Mouse (Mus musculus) cortical plate, adult 2 months (tissue): ENCODE measurements around the gene Zp1. TPM values are rescaled to one million over a fixed set of nuclear protein-coding genes. Genes with fewer than 3 reads are reported as not detected.

Experiments used
- H3K27ac ChIP-seq: fragments of 200-500 bp; 2 replicates; pipeline ENCODE4 v1.5.1; 2012; ENCODE audit warnings: low read length, control low read depth, inconsistent platforms; ENCODE audit not compliant: insufficient read depth
- H3K4me1 ChIP-seq: fragments of 200-500 bp; 2 replicates; pipeline ENCODE4 v1.6.1; 2011; ENCODE audit warnings: low read length; ENCODE audit not compliant: control insufficient read depth, insufficient read depth
- H3K4me3 ChIP-seq: fragments of 200-500 bp; 2 replicates; pipeline ENCODE4 v1.5.1; 2011; ENCODE audit warnings: mild to moderate bottlenecking, low read length, control low read depth; ENCODE audit not compliant: insufficient read depth
- CTCF ChIP-seq: fragments of 200-500 bp; IDR thresholded peaks from 2 replicates; pipeline ENCODE4 v1.5.1; 2011; ENCODE audit warnings: mild to moderate bottlenecking, control low read depth, low read length; ENCODE audit not compliant: insufficient read depth; ENCODE audit errors: extremely low read depth
- POLR2A ChIP-seq: fragments of 200-500 bp; IDR thresholded peaks from 2 replicates; pipeline ENCODE4 v1.6.1; 2011; ENCODE audit warnings: mild to moderate bottlenecking, low read length, control low read depth; ENCODE audit not compliant: insufficient read depth; ENCODE audit errors: extremely low read depth
- polyA plus RNA-seq: library from polyadenylated mRNA; depleted of rRNA; stranded (reverse); fragments of >200 nt; gene quantifications from 2 replicates; pipeline ENCODE4 v1.2.3, GENCODE M21; 2012; rRNA removed

The Zp1 gene
- polyA plus RNA-seq, 1 experiment = not detected

DNA sequence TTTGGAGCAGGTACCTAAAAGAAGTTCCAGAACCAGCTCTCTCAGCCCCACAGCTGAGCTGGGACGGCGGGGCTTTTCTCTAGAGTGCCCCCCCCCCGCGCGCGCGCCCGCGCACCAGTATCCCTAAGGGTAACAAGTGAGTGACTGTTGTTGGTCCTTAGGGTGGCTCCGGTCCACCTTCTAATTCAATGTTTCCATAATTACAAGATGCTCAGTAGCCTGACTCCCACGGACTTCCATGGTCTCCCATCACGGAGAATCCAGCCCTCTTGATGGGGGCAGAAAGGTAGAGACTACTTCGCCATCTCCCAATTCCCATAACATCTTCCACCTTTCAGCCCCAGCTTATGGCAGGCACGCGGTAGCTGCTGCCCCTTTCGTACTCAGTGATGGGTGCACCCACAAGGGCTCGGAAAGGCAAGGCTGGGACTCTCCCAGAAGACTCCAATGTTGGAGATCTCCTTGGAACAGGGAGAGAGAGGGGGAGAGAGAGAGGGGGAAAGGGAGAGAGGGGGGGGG lies 51.8 kb downstream of the Zp1 start:
- H3K27ac ChIP-seq = peak overlapping the region; percentile 19; the same call in 1 of the 2 replicates
- TF ChIP-seq CTCF = no peak
- no peak for TF ChIP-seq POLR2A
- H3K4me1 ChIP-seq = peaks cover 1% of the 10 kb centered on the region; the same call in 1 of the 2 replicates
- peak overlapping the region; percentile 91 for H3K4me3 ChIP-seq

DNA sequence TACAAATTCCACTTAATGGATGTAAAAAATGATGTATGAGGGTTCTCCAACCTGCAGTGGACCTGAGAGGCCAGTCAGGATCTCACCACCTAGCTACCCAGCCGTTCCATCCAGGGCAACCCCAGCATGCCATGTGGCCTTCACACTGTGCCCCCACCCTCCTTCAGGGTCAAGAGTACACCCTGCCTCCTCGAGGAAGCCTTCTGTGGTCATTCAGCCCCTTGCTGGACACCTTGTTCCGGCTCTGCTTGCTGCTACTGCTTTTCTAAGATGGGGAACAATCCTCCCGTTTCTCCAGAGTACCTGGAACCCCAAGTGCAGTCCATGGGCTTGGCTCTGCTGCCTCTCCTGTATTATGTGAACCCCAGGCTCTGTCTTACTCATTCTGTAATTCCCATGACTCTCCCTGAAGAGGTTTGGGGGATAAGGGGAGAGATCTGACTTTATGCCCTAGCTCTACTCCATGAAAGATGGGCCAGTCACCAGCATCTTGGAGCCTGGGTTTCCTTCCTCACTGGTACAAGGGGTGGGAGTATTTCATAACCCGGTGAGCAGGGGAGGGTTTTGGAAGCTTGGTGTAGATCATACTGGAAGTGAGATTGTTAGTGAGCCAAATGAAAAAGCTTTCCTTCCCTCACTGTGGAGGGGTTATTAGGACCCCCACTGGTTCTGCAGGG lies 52.3 kb downstream of the Zp1 start:
- peak overlapping the region; percentile 91 for H3K4me3 ChIP-seq
- peak overlapping the region; percentile 70; the same call in 1 of the 2 replicates for H3K27ac ChIP-seq
- peaks cover 1% of the 10 kb centered on the region; the same call in 1 of the 2 replicates for H3K4me1 ChIP-seq
- TF ChIP-seq POLR2A = no peak
- no peak for TF ChIP-seq CTCF

DNA sequence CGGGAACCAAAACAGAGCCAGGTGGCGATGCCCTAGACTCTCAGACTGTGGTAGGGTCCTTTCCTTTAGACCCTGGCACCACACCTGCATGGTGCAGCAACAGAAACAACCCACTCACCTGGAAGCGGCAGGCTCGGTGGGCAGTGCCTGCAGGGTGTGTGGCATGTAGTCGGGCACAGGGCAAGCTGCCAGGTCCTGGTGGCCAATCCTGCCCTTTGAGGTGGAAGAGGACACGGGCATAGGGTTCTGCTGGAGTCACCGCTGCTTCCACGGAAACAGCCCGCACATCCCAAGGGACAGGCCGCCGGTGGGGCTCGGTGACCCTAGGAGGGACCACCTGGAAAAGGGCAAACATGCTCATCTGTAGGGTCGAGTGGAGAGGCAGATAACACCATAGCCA lies 54.1 kb downstream of the Zp1 start:
- Histone ChIP-seq H3K27ac (no peak overlapping the region), H3K4me3 (no peak overlapping the region), H3K4me1 (peaks cover 1% of the 10 kb centered on the region; the same call in 1 of the 2 replicates)
- no peak for TF ChIP-seq CTCF
- TF ChIP-seq POLR2A = no peak

Other genes with a start within 250 kb of the Zp1 start
- not detected in 2 replicates for gene Pga5, start 242.6 kb downstream of the Zp1 start, polyA plus RNA-seq
- 19.1 and 23.1 TPM in 2 replicates for gene Vps37c, start 231.9 kb downstream of the Zp1 start, polyA plus RNA-seq
- 0.08 TPM in 2 replicates for gene Cd5, start 181.6 kb downstream of the Zp1 start, polyA plus RNA-seq
- gene Cd6, start 90.6 kb downstream of the Zp1 start, polyA plus RNA-seq = 5.8 and 6.0 TPM in 2 replicates
- 1.3 and 2.3 TPM in 2 replicates for gene Slc15a3, start 80.9 kb downstream of the Zp1 start, polyA plus RNA-seq
- gene Tmem132a, start 50.7 kb downstream of the Zp1 start, polyA plus RNA-seq = 200 and 216 TPM in 2 replicates
- 61.9 and 63.5 TPM in 2 replicates for gene Tmem109, start 38.6 kb downstream of the Zp1 start, polyA plus RNA-seq
- 219 and 221 TPM in 2 replicates for gene Prpf19, start 25.4 kb downstream of the Zp1 start, polyA plus RNA-seq
- gene Ptgdr2, start 16.5 kb upstream of the Zp1 start, polyA plus RNA-seq = 0.11 and 0.21 TPM in 2 replicates
- gene Ccdc86, start 28.6 kb upstream of the Zp1 start, polyA plus RNA-seq = 5.0 and 5.5 TPM in 2 replicates
- not detected in 2 replicates for gene Ms4a10, start 54.0 kb upstream of the Zp1 start, polyA plus RNA-seq
- gene Ms4a15, start 72.6 kb upstream of the Zp1 start, polyA plus RNA-seq = not detected in 2 replicates
- not detected in 2 replicates for gene Ms4a18, start 97.4 kb upstream of the Zp1 start, polyA plus RNA-seq
- 0.11 and 0.13 TPM in 2 replicates for gene Ms4a8a, start 160.5 kb upstream of the Zp1 start, polyA plus RNA-seq
- gene 1700017D01Rik, start 210.2 kb upstream of the Zp1 start, polyA plus RNA-seq = not detected in 2 replicates
- not detected in 2 replicates for gene 1700025F22Rik, start 244.7 kb upstream of the Zp1 start, polyA plus RNA-seq